Mouse (Mus musculus) T-helper 2 cell (primary cell): ENCODE measurements at regions not wholly inside any gene's neighbourhood (a gene's known extent, or its start where the extent isn't known, plus 50 kb on each side); places are given as distances from the start of the nearest gene placed in this dataset.
"Not testable (repeated sequence)": the region's sequence is repeated elsewhere in the genome, so short reads cannot be mapped to it uniquely, and the experiment has no call there.

ENCODE experiments used
- in situ Hi-C: fragments of 300-600 bp; cut with MboI, MseI; formaldehyde crosslinking; loops from one replicate; pipeline ENCODE4 v1.15.1; 2025; ENCODE audit warnings: high pct_unique_total_duplicates

DNA sequence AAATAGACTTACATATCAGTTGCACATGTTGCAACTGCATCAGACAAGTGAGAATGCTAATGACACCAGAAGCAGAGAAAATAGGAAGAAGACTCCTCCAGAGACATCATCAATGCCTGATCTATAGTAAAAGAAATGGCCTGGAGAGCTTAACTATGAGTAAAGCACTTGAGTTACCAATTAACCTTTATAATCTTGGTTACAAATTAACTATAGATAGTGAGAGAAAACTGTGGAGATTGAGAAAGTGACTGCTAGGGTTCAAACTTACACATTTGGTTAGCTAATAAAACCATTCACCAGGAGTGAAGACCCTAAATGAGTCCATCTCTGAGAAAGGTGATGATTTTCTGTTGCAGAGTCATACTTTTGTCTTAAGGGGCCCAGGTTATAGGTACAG is 307.4 kb downstream of the Phex start:
- in situ Hi-C loops, result no loop called here

DNA sequence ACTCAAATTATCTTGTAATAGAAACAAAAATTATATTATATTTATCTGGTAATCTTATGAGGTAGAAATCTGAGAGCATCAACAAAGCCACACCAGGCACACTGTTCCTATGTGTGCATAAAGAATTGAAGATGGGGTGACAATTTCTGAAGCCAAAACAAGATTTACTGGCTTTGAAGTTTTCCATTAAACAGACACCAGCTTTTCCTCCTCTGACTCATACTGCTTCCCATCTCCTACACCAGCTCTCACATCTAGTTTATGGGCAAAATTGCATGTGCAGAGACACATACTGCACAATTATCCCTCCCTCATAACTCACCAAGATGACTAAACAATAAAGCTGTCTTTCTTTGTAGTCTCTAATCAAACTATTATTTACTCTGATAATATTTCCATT is 335.1 kb downstream of the Phex start:
- in situ Hi-C loops, result no loop called here

DNA sequence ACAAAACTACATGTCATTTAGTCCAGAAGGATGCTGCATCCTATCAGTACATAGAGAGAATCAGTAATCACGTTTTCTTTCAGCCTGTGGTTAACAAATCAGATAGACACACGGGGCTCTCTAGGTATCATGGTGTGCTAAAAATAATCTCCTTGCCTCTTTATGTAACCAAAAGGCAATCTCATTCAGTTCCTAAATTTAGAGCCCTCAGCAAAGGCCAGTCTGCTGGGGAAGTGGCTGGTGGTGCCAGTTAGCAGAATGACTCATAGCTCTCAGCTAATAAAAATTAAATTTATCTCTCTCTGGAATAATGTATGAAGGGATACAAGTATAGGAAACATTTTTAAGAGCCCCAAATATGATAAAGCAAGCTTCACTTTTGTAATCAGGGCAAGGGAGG is 335.5 kb downstream of the Phex start:
- in situ Hi-C loops, result no loop called here

DNA sequence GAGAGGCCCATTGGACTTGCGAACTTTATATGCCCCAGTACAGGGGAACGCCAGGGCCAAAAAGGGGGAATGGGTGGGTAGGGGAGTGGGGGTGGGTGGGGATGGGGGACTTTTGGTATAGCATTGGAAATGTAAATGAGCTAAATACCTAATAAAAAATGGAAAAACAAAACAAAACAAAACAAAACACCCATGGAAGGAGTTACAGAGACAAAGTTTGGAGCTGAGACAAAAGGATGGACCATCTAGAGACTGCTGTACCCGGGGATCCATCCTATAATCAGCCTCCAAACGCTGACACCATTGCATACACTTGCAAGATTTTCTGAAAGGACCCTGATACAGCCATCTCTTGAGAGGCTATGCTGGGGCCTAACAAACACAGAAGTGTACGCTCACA is 337.1 kb downstream of the Phex start:
- in situ Hi-C loops, result not testable (repeated sequence)

DNA sequence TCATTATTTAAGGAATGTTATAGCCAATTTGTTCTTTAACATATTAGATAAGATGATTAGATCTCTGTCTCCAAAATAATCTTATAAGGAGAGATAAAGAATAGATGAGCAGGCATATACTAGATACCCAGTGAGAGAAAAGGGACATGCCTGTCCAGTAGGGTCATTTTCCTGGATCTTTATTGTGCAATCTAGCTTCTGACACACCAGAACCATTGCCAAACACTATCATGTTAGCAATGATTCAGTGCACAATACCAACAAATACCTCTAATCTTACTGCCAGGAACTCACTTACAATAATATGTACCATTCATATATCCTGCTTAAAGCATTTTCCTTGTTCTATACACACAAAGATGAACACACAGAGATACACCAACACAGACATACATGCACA is 338.9 kb downstream of the Phex start:
- in situ Hi-C loops, result no loop called here

DNA sequence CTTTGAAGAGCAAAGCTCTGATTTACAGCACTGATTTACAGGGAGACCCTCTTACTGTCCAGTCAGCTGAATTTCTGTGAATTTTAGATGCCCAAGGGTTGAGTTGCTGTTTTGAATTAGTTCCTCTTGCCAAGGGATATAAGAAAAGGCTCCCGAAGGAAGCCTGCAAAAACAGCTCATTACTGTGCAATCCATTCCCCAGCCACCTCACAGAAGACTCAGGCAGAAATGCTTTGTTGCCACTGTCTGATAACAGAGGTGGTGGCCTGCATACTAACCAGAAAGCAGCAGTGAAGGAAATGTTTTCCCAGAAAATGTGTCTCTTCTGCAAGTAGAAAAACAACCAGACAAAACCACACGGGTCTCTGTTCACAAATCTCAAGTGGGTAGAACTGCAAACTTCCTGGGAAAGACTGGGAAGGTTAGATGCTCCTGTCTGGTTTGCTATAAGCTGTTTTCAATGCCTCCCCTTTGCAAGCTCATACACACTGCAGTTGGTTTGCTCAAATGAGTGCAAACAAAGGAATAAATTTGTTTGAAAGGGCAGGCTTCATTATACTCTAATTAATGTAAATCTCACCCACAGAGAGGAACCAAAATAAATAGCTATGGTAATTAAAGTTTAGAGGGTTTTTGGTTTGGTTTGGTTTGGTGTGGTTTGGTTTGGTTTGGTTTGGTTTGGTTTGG is 363.3 kb downstream of the Phex start:
- in situ Hi-C loops, result loop anchor here (10.0 kb wide), 1 partner anchor 583 kb away; no protein-coding TSS in a partner anchor

DNA sequence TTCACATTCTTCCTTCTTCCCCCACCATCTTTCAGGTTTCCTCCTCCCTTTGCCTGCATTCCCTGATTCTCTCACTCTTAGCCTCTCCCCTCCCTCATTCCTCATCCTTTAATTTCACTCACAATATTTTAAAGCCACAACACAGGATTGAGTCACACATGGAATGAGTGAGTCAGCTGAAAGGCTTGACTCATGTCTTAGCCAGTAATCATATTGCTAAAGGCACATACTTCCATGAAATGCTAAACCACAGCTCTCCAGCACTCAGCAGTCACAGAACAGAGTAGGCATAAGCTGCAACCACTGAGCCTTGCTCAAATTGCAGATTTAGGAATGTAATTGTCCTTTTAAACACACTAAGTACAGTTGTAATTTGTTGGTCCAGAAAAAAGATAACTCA is 386.2 kb downstream of the Phex start:
- in situ Hi-C loops, result no loop called here

DNA sequence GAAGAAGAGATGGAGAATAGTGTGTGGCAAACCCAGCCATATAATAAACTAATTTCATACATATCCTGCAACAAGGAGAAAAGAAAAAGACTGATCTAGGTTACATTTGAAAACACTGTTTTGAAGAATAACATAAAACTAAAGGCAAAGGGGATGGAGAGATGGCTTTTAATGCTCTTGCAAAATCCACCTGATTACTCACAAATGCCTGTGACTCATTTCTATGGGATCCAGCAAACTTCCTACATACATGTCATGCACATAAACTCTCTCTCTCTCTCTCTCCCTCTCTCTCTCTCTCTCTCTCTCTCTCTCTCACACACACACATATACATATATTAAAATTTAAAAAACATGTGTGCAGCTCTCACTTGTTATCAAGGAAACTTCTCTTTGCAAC is 390.8 kb downstream of the Phex start:
- in situ Hi-C loops, result no loop called here

DNA sequence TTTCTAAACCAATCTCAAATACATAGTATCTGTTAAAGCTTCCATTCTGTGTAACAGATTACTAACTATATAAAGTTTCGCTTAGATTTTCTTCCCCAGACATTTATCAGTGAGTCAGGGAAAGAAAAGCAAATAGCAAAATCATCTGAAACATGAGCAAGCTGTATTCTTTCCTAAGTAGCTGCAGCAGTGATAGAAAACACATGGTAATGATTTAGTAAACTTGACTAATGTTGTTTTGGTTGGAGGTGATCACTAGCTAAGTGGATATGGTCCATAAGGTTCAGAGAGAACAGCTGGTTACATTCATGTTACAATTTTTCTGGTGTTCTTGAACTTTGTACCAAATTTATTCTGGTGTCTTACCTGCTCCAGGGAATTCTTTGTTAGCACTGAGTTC is 393.3 kb downstream of the Phex start:
- in situ Hi-C loops, result no loop called here

DNA sequence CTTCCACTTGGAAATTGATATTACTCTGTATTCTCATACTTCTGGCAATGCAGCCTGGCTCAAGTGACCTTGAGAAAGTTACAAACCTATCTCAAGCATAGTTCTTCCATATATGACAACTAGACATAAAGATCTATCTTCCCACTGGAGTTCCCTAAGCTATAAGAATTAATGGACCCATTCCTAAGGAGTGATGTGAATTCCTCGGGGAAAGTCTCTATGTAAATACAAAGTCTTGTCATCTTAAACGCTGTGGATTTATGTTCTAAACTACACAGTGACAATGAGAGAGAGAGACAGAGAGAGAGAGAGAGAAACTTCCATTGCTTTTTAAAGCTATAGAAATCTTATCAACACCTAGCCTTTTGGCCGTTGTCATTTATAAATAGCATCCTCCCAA is 394.8 kb downstream of the Phex start:
- in situ Hi-C loops, result no loop called here

DNA sequence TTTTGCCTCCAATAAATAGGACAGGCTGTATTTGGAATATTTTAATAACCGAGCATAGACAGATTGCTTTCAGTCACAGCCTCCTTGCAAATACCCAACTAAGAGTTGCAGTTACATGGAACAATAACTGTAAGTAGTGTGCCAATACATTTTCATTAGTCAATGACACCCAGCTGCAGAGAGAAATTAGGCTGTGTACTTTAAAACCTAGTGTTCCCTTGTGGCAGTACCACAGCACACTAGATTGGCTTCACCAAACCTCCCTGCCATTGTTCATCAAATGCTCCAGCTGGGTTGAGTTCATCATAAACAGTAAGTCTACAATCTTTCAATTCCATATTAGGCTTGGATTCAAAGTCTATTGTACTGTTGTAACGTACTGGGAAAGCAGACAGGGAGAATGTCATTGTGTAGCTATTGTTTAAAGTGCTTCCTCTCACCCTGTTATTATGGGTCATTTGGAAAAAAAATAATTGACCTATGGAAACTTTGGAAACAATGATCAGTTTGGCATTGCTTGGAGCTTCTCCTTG is 425.1 kb downstream of the Phex start:
- in situ Hi-C loops, result no loop called here

DNA sequence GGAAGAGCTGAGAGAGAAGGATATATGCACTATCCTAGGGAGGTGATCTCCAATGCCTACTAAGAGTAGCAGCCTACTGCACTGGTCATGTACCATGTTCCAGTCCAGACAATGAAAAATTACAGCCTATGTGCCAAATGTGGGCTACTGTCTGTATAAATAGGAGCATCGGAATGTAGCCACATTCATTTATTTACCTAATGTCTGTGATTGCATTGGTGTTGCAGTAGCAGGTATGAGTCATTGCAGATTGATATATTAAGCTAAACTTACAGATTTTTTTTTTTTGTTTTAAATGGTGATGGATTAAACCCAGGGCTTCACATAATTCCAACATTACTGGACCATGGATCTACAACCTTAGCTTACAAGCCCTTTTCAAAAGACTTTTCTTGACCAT is 468.0 kb downstream of the Phex start:
- in situ Hi-C loops, result no loop called here

DNA sequence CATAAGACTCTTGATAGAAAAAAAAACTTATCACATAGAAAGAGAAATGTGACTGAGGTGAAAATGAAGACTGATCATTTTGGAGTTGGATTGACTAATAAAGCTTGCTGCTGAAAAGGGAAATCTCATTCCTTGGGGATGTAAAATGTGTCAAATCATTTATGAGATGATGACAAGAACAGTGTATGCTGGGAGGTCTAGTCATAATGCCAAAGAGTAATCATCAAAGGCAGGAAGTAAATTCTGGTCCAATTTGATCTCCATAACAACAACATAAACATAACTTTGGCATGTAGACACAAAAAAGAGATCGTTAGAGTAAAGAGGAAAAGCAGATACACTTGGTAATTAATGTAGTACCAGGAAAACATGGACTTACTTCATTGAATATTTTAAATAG is 470.9 kb downstream of the Phex start:
- in situ Hi-C loops, result no loop called here

DNA sequence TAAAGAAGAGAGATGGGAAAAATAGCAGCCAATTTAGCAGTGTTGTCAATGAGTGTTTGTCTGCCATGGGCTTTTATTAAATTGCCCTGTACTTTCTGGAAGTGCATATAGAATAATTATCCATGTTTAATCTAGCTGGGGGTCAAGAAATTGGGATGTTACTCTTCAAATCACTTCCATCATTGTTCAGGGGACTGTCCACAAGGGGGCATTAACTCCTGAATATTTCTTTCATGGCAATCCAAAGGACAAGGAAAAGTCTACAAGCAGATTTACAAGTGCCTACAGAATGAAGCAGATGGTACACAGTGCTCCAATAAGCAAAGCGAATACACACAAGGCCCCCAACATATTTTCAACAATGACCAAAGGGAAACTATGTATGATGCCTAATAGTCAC is 501.7 kb downstream of the Phex start:
- in situ Hi-C loops, result no loop called here
